Comparison of ENCODE assay signal across 24 mouse cellular contexts in the genomic region with DNA sequence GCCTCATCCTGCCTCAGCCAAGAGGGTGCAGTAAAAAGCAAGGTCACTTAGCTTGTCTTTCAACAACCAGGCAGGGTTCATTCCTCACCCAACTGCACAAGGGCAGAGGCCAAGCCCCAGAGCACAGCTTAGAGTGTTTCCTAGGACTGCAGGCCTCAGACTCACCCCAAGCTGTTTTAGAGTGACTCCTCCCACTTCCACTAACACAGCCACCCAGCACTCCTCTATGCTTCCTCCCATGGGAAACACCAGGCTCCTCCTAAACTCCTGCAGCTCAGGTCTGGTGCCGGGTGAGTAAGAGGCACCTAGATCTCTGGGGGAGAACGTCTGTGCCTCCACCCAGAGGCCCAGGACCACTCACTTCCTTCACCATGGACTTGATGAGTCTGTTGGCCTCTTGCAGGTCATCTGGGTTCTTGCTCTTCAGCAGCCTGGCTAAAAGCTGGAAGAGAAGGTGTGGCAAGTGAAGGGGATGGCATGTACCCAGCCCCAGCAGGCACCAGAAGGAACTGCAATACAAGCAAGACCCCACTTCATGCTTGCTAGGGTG. TPM values are rescaled to one million over a fixed set of nuclear protein-coding genes. Genes with fewer than 3 reads are reported as not detected.
A peak's percentile ranks its signal among the peaks of the same experiment; 100 is the strongest.
DNase-seq lines count a peak whose midpoint lies in the region; ATAC-seq and TF ChIP-seq lines count a peak whose summit lies in the region.
"Had no signal": no experiment of that assay in that cellular context is flagged by ENCODE, and none has a peak within 500 bp of the region (broad histone marks: within the 10 kb centered on the region; RNA-seq: fewer than 3 reads in every experiment).

No protein-coding gene starts in this region.

- no peak for DNase-seq in forebrain, postnatal 0 days
- no peak for DNase-seq in layer of hippocampus, adult 2 months (ENCODE audit: low spot score in 2 of 2)
- no peak for DNase-seq in layer of hippocampus, postnatal 36 days
- DNase-seq in CH12.LX (ENCODE audit: extremely low read depth) (no peak), MN1 (ENCODE audit: low spot score) (peak; percentile 51)
- DNase-seq in cerebellum, adult 9-10 months, result no peak
- DNase-seq: adrenal gland, adult 8-10 months; cerebellum, adult 11 months; cerebellum, adult 8-10 months; cerebellum, postnatal 25 days; gastrocnemius, postnatal 14 days; heart, adult 11 months; heart, postnatal 10 days; heart, postnatal 4 days had no signal

- TF ChIP-seq CTCF in forebrain, postnatal 0 days (IDR thresholded peaks at IDR 0.05; ENCODE audit: low read depth), result 0 out of 2 replicates have a peak, but pooled peaks have one; percentile 3
- TF ChIP-seq CTCF in layer of hippocampus, adult 2 months (conservative IDR thresholded peaks at IDR 0.05), result 0 out of 2 replicates have a peak, but pooled peaks have one; percentile 7
- no peak for TF ChIP-seq CTCF in CH12.LX (conservative IDR thresholded peaks at IDR 0.05 in 1 of 2, IDR thresholded peaks at IDR 0.05 in 1 of 2; ENCODE audit: low read depth in 2 of 2, low read length in 2 of 2)

- no peaks in the 10 kb centered on the region for H3K9me3 ChIP-seq in forebrain, postnatal 0 days (ENCODE audit: low read length)
- H3K9me3 ChIP-seq in forebrain, embryonic 13.5 days (replicated peaks), result no peaks in the 10 kb centered on the region
- H3K9me3 ChIP-seq in CH12.LX (replicated peaks; ENCODE audit: low read length), result no peaks in the 10 kb centered on the region
- H3K9me3 ChIP-seq in liver, embryonic 12.5 days (replicated peaks), result no peaks in the 10 kb centered on the region
- H3K9me3 ChIP-seq: embryonic facial prominence, embryonic 12.5 days; forebrain, embryonic 12.5 days; G1E; heart, embryonic 10.5 days; hindbrain, embryonic 12.5 days had no signal

- dilution Hi-C loops in CH12.LX (cut with MboI; ENCODE audit: extremely low pct_ligation_motif_present, extremely low pct_unique_long_range_greater_than_20kb, low sequenced_read_pairs), result no loop called here

- no peaks in the 10 kb centered on the region for H3K4me1 ChIP-seq in forebrain, postnatal 0 days (ENCODE audit: insufficient read depth)
- no peaks in the 10 kb centered on the region for H3K4me1 ChIP-seq in forebrain, embryonic 13.5 days
- peaks cover 0 to 17% of the 10 kb centered on the region in 2 experiments; a peak in 2 of 4 replicates for H3K4me1 ChIP-seq in CH12.LX (ENCODE audit: control insufficient read depth in 1 of 2, insufficient read depth in 2 of 2)
- H3K4me1 ChIP-seq in liver, embryonic 12.5 days, result no peaks in the 10 kb centered on the region
- H3K4me1 ChIP-seq: embryonic facial prominence, embryonic 12.5 days; forebrain, embryonic 12.5 days; heart, embryonic 10.5 days; hindbrain, embryonic 12.5 days had no signal

- WGBS in forebrain, postnatal 0 days, result 86% methylated on average over 2 of the region's 2 CpGs
- 91% methylated on average over 2 of the region's 2 CpGs for WGBS in forebrain, embryonic 13.5 days
- WGBS in liver, embryonic 12.5 days (ENCODE audit: insufficient replicate concordance), result 79% methylated on average over 2 of the region's 2 CpGs

- no peak overlapping the region for H3K27ac ChIP-seq in forebrain, postnatal 0 days (ENCODE audit: low read depth, low read length)
- no peak overlapping the region for H3K27ac ChIP-seq in forebrain, embryonic 13.5 days
- no peak overlapping the region for H3K27ac ChIP-seq in layer of hippocampus, adult 2 months
- no peak overlapping the region for H3K27ac ChIP-seq in CH12.LX (ENCODE audit: insufficient read depth, low read depth)
- no peak overlapping the region for H3K27ac ChIP-seq in liver, embryonic 12.5 days
- H3K27ac ChIP-seq: embryonic facial prominence, embryonic 12.5 days; forebrain, embryonic 12.5 days; heart, embryonic 10.5 days; hindbrain, embryonic 12.5 days had no signal

- H3K4me3 ChIP-seq in forebrain, postnatal 0 days (ENCODE audit: low read depth, low read length), result no peak overlapping the region
- H3K4me3 ChIP-seq in forebrain, embryonic 13.5 days, result no peak overlapping the region
- H3K4me3 ChIP-seq in layer of hippocampus, adult 2 months, result no peak overlapping the region
- no peak overlapping the region for H3K4me3 ChIP-seq in CH12.LX (replicated peaks in 1 of 3; ENCODE audit: low read depth in 2 of 3, low read length in 2 of 3, poor library complexity in 1 of 3)
- no peak overlapping the region for H3K4me3 ChIP-seq in liver, embryonic 12.5 days
- H3K4me3 ChIP-seq: embryonic facial prominence, embryonic 12.5 days; forebrain, embryonic 12.5 days; heart, embryonic 10.5 days; hindbrain, embryonic 12.5 days had no signal

- TF ChIP-seq EP300 in CH12.LX (IDR thresholded peaks at IDR 0.05; ENCODE audit: low read length), result no peak

- 0 out of 2 replicates have a peak, but pooled peaks cover 2% of the 10 kb centered on the region for H3K79me2 ChIP-seq in CH12.LX (replicated peaks; ENCODE audit: control insufficient read depth, extremely low read depth, insufficient read depth, poor library complexity, severe bottlenecking)

- no peaks in the 10 kb centered on the region for H3K27me3 ChIP-seq in forebrain, postnatal 0 days (ENCODE audit: insufficient read depth, low read length)
- no peaks in the 10 kb centered on the region for H3K27me3 ChIP-seq in forebrain, embryonic 13.5 days
- no peaks in the 10 kb centered on the region for H3K27me3 ChIP-seq in CH12.LX (replicated peaks)
- H3K27me3 ChIP-seq in liver, embryonic 12.5 days (replicated peaks), result no peaks in the 10 kb centered on the region
- H3K27me3 ChIP-seq: embryonic facial prominence, embryonic 12.5 days; forebrain, embryonic 12.5 days; hindbrain, embryonic 12.5 days had no signal

- ATAC-seq in forebrain, postnatal 0 days, result no peak
- ATAC-seq in forebrain, embryonic 13.5 days, result no peak
- ATAC-seq in liver, embryonic 12.5 days, result no peak
- ATAC-seq: hindbrain, embryonic 16.5 days; inflammation-experienced regulatory T-cells, adult 6 months; intestine, postnatal 0 days had no signal

- H3K9ac ChIP-seq in forebrain, postnatal 0 days, result no peak overlapping the region
- H3K9ac ChIP-seq in forebrain, embryonic 13.5 days, result no peak overlapping the region
- H3K9ac ChIP-seq in CH12.LX (ENCODE audit: insufficient read depth, low read depth), result no peak overlapping the region
- no peak overlapping the region for H3K9ac ChIP-seq in liver, embryonic 12.5 days
- H3K9ac ChIP-seq: embryonic facial prominence, embryonic 12.5 days; forebrain, embryonic 12.5 days; hindbrain, embryonic 12.5 days had no signal

- 0 out of 2 replicates have a peak, but pooled peaks have one; percentile 10 for TF ChIP-seq POLR2A in CH12.LX (IDR thresholded peaks at IDR 0.05; ENCODE audit: low read depth, low read length)

- peaks cover 84% of the 10 kb centered on the region for H3K36me3 ChIP-seq in forebrain, postnatal 0 days (ENCODE audit: insufficient read depth)
- peaks cover 94% of the 10 kb centered on the region for H3K36me3 ChIP-seq in forebrain, embryonic 13.5 days (ENCODE audit: poor library complexity, severe bottlenecking)
- peaks cover 88 to 93% of the 10 kb centered on the region in 2 experiments for H3K36me3 ChIP-seq in CH12.LX (replicated peaks in 1 of 2; ENCODE audit: control insufficient read depth in 1 of 2, insufficient read depth in 1 of 2, low read length in 1 of 2)
- H3K36me3 ChIP-seq in liver, embryonic 12.5 days, result peaks cover 96% of the 10 kb centered on the region

- in situ Hi-C loops in CH12.LX (cut with MboI; ENCODE audit: low pct_ligation_motif_present, low pct_unique_long_range_greater_than_20kb, low sequenced_read_pairs), result no loop called here

- H3K4me2 ChIP-seq in forebrain, postnatal 0 days (ENCODE audit: low read depth), result no peak overlapping the region
- no peak overlapping the region for H3K4me2 ChIP-seq in forebrain, embryonic 13.5 days
- no peak overlapping the region for H3K4me2 ChIP-seq in CH12.LX (ENCODE audit: insufficient read depth, low read depth, poor library complexity, severe bottlenecking)
- no peak overlapping the region for H3K4me2 ChIP-seq in liver, embryonic 12.5 days
- H3K4me2 ChIP-seq: embryonic facial prominence, embryonic 12.5 days; forebrain, embryonic 12.5 days; hindbrain, embryonic 12.5 days had no signal

- TF ChIP-seq RAD21 in CH12.LX (IDR thresholded peaks at IDR 0.05; ENCODE audit: low read depth, low read length), result no peak

RNA-seq across cellular contexts. Expression of gene Mrps7, which starts 13.1 kb away (rescaled TPM):
- total RNA-seq in forebrain, postnatal 0 days (2014; rRNA removed), result 34.6 and 46.3 TPM in 2 replicates
- 74.1 and 78.1 TPM in 2 replicates for polyA plus RNA-seq in forebrain, postnatal 0 days (2015; fragmentation: Nextera tagmentation; extraction: Ambion mirVana)
- 81.6 and 87.1 TPM in 2 replicates for polyA plus RNA-seq in forebrain, embryonic 13.5 days (2015; fragmentation: Nextera tagmentation; extraction: Ambion mirVana)
- total RNA-seq in layer of hippocampus, adult 2 months (2021), result 10 to 100 TPM; 50.4 to 50.8 TPM
- total RNA-seq in layer of hippocampus, postnatal 36 days (2021), result 10 to 100 TPM; 48.8 to 61.3 TPM
- total RNA-seq in CH12.LX (2012; rRNA removed) (172 and 217 TPM in 2 replicates), CH12.LX (2014; rRNA removed) (154 and 168 TPM in 2 replicates)
- 157 and 184 TPM in 2 replicates for polyA plus RNA-seq in CH12.LX (2012; ENCODE audit: insufficient read length, low read depth)
- polyA plus RNA-seq in liver, embryonic 12.5 days (2016; fragmentation: Nextera tagmentation; extraction: Ambion mirVana), result 83.1 and 87.3 TPM in 2 replicates

RNA-seq across cellular contexts. Expression of gene Gga3, which starts 13.2 kb away (rescaled TPM):
- total RNA-seq in forebrain, postnatal 0 days (2014; rRNA removed), result 34.0 and 34.5 TPM in 2 replicates
- 15.2 and 18.5 TPM in 2 replicates for polyA plus RNA-seq in forebrain, postnatal 0 days (2015; fragmentation: Nextera tagmentation; extraction: Ambion mirVana)
- polyA plus RNA-seq in forebrain, embryonic 13.5 days (2015; fragmentation: Nextera tagmentation; extraction: Ambion mirVana), result 23.6 and 29.8 TPM in 2 replicates
- 10 to 100 TPM; 67.9 to 91.9 TPM for total RNA-seq in layer of hippocampus, adult 2 months (2021)
- total RNA-seq in layer of hippocampus, postnatal 36 days (2021), result 10 to 100 TPM; 68.7 to 80.7 TPM
- total RNA-seq in CH12.LX (2012; rRNA removed), result 18.7 and 22.6 TPM in 2 replicates
- total RNA-seq in CH12.LX (2014; rRNA removed), result 7.7 TPM in 2 replicates
- 37.2 and 39.8 TPM in 2 replicates for polyA plus RNA-seq in CH12.LX (2012; ENCODE audit: insufficient read length, low read depth)
- 14.0 and 14.7 TPM in 2 replicates for polyA plus RNA-seq in liver, embryonic 12.5 days (2016; fragmentation: Nextera tagmentation; extraction: Ambion mirVana)

RNA-seq across cellular contexts. Expression of gene Mif4gd, which starts 22.2 kb away (rescaled TPM):
- 12.2 and 16.9 TPM in 2 replicates for total RNA-seq in forebrain, postnatal 0 days (2014; rRNA removed)
- 14.4 and 19.4 TPM in 2 replicates for polyA plus RNA-seq in forebrain, postnatal 0 days (2015; fragmentation: Nextera tagmentation; extraction: Ambion mirVana)
- 12.4 and 13.4 TPM in 2 replicates for polyA plus RNA-seq in forebrain, embryonic 13.5 days (2015; fragmentation: Nextera tagmentation; extraction: Ambion mirVana)
- 10 to 100 TPM; 19.5 to 22.5 TPM for total RNA-seq in layer of hippocampus, adult 2 months (2021)
- total RNA-seq in layer of hippocampus, postnatal 36 days (2021), result 10 to 100 TPM; 21.0 to 21.2 TPM
- total RNA-seq in CH12.LX (2012; rRNA removed) (143 and 177 TPM in 2 replicates), CH12.LX (2014; rRNA removed) (160 and 174 TPM in 2 replicates)
- 131 and 143 TPM in 2 replicates for polyA plus RNA-seq in CH12.LX (2012; ENCODE audit: insufficient read length, low read depth)
- 26.6 and 27.1 TPM in 2 replicates for polyA plus RNA-seq in liver, embryonic 12.5 days (2016; fragmentation: Nextera tagmentation; extraction: Ambion mirVana)

RNA-seq across cellular contexts. Expression of gene Nup85, which starts 26.4 kb away (rescaled TPM):
- total RNA-seq in forebrain, postnatal 0 days (2014; rRNA removed), result 62.6 and 90.3 TPM in 2 replicates
- 66.2 and 78.7 TPM in 2 replicates for polyA plus RNA-seq in forebrain, postnatal 0 days (2015; fragmentation: Nextera tagmentation; extraction: Ambion mirVana)
- polyA plus RNA-seq in forebrain, embryonic 13.5 days (2015; fragmentation: Nextera tagmentation; extraction: Ambion mirVana), result 161 and 179 TPM in 2 replicates
- 10 to 100 TPM; 48.7 to 49.3 TPM for total RNA-seq in layer of hippocampus, adult 2 months (2021)
- 10 to 100 TPM; 49.8 to 60.7 TPM for total RNA-seq in layer of hippocampus, postnatal 36 days (2021)
- total RNA-seq in CH12.LX (2012; rRNA removed) (290 and 340 TPM in 2 replicates), CH12.LX (2014; rRNA removed) (282 and 305 TPM in 2 replicates)
- 326 and 368 TPM in 2 replicates for polyA plus RNA-seq in CH12.LX (2012; ENCODE audit: insufficient read length, low read depth)
- 202 and 216 TPM in 2 replicates for polyA plus RNA-seq in liver, embryonic 12.5 days (2016; fragmentation: Nextera tagmentation; extraction: Ambion mirVana)

RNA-seq across cellular contexts. Expression of gene Slc25a19, which starts 37.5 kb away (rescaled TPM):
- total RNA-seq in forebrain, postnatal 0 days (2014; rRNA removed), result 34.3 and 38.7 TPM in 2 replicates
- polyA plus RNA-seq in forebrain, postnatal 0 days (2015; fragmentation: Nextera tagmentation; extraction: Ambion mirVana), result 51.1 and 51.7 TPM in 2 replicates
- polyA plus RNA-seq in forebrain, embryonic 13.5 days (2015; fragmentation: Nextera tagmentation; extraction: Ambion mirVana), result 37.6 and 37.8 TPM in 2 replicates
- 10 to 100 TPM; 60.4 to 66.6 TPM for total RNA-seq in layer of hippocampus, adult 2 months (2021)
- total RNA-seq in layer of hippocampus, postnatal 36 days (2021), result 10 to 100 TPM; 64.0 to 66.0 TPM
- total RNA-seq in CH12.LX (2012; rRNA removed) (277 and 312 TPM in 2 replicates), CH12.LX (2014; rRNA removed) (278 and 294 TPM in 2 replicates)
- 374 and 398 TPM in 2 replicates for polyA plus RNA-seq in CH12.LX (2012; ENCODE audit: insufficient read length, low read depth)
- polyA plus RNA-seq in liver, embryonic 12.5 days (2016; fragmentation: Nextera tagmentation; extraction: Ambion mirVana), result 15.7 and 17.2 TPM in 2 replicates

Comparison
In these comparisons a context has a peak if more than half of its experiments do, and no peak if none do; other contexts are left out.
1. CTCF ChIP-seq: peak in forebrain, postnatal 0 days (single experiment) and layer of hippocampus, adult 2 months (single experiment); none in CH12.LX (0 of 2).